Mouse (Mus musculus): ENCODE data around the gene Clec4a4.
"Not testable (repeated sequence)": the region's sequence is repeated elsewhere in the genome, so short reads cannot be mapped to it uniquely, and the experiment has no call there.

The Clec4a4 gene

GRCm38 (mm10) chr6:122989876-122990437, at the start of gene Clec4a4:
Gene Clec4a4 (plus strand): TSS chr6:122990367.
- no peak for DNase-seq (ENCODE audit: extremely low read depth, insufficient read length, low spot score)

GRCm38 (mm10) chr6:122946760-122947159, 43.4 kb upstream of the Clec4a4 start:
- DNase-seq (ENCODE audit: extremely low read depth, insufficient read length, low spot score), result no peak

GRCm38 (mm10) chr6:122952401-122952800, 37.8 kb upstream of the Clec4a4 start, which contains the start of gene Clec4a3:
Gene Clec4a3 (plus strand): TSS chr6:122952515.
- no peak for DNase-seq (ENCODE audit: extremely low read depth, insufficient read length, low spot score)

- no peak for DNase-seq (ENCODE audit: extremely low read depth, insufficient read length, low spot score)
Measured at GRCm38 (mm10) chr6:122964562-122964961, 25.6 kb upstream of the Clec4a4 start.

GRCm38 (mm10) chr6:122969048-122969447, 21.1 kb upstream of the Clec4a4 start:
- DNase-seq (ENCODE audit: extremely low read depth, insufficient read length, low spot score), result no peak

- DNase-seq (ENCODE audit: extremely low read depth, insufficient read length, low spot score), result not testable (repeated sequence)
Measured at GRCm38 (mm10) chr6:123004696-123005095, 14.5 kb downstream of the Clec4a4 start.

GRCm38 (mm10) chr6:123005591-123005990, 15.4 kb downstream of the Clec4a4 start:
- DNase-seq (ENCODE audit: extremely low read depth, insufficient read length, low spot score), result no peak

GRCm38 (mm10) chr6:123049742-123050372, 59.7 kb downstream of the Clec4a4 start, which contains the start of gene Clec4b1:
Gene Clec4b1 (plus strand): TSS chr6:123049962.
- no peak for DNase-seq (ENCODE audit: extremely low read depth, insufficient read length, low spot score)
